Mouse (Mus musculus) spleen, postnatal 4 days (tissue): Measurements from ENCODE around the gene Fibcd1.

Experiments
- DNase-seq, 2 experiments: peaks; one replicate each; pipeline ENCODE4 v3.0.0; 2022; ENCODE audit warnings: low spot score in 2 of 2

Gene Fibcd1

GRCm38 (mm10) chr2:31845896-31846691 is at the start of gene Fibcd1:
Gene Fibcd1, minus strand, starts transcription at chr2:31846005.
- no peak for DNase-seq

- no peak for DNase-seq
Measured at GRCm38 (mm10) chr2:31894221-31894870, 48.5 kb upstream of the Fibcd1 start.

- no peak for DNase-seq
Measured at GRCm38 (mm10) chr2:31893110-31893669, 47.4 kb upstream of the Fibcd1 start.

GRCm38 (mm10) chr2:31891219-31891618 is 45.4 kb upstream of the Fibcd1 start:
- no peak for DNase-seq

GRCm38 (mm10) chr2:31888871-31889270 is 43.1 kb upstream of the Fibcd1 start:
- no peak for DNase-seq

GRCm38 (mm10) chr2:31887030-31887429 is 41.2 kb upstream of the Fibcd1 start, which contains the start of gene Lamc3:
Gene Lamc3, plus strand, starts transcription at chr2:31887291.
- peak; percentile 55 to 78 for DNase-seq

GRCm38 (mm10) chr2:31884806-31885205 is 39.0 kb upstream of the Fibcd1 start:
- peak in 1 of 2 experiments; percentile 38 for DNase-seq

- DNase-seq: no peak
Measured at GRCm38 (mm10) chr2:31883061-31883460, 37.3 kb upstream of the Fibcd1 start.

GRCm38 (mm10) chr2:31880868-31881267 is 35.1 kb upstream of the Fibcd1 start:
- peak; percentile 68 to 79 for DNase-seq

- no peak for DNase-seq
Measured at GRCm38 (mm10) chr2:31878610-31879009, 32.8 kb upstream of the Fibcd1 start.

- DNase-seq: no peak
Measured at GRCm38 (mm10) chr2:31876446-31876845, 30.6 kb upstream of the Fibcd1 start.

- no peak for DNase-seq
Measured at GRCm38 (mm10) chr2:31874290-31874855, 28.6 kb upstream of the Fibcd1 start.

GRCm38 (mm10) chr2:31870683-31871082 is 24.9 kb upstream of the Fibcd1 start:
- DNase-seq: no peak

- DNase-seq: no peak
Measured at GRCm38 (mm10) chr2:31869692-31870091, 23.9 kb upstream of the Fibcd1 start.

- no peak for DNase-seq
Measured at GRCm38 (mm10) chr2:31868538-31869164, 22.8 kb upstream of the Fibcd1 start.

- no peak for DNase-seq
Measured at GRCm38 (mm10) chr2:31867773-31868537, 22.1 kb upstream of the Fibcd1 start.

GRCm38 (mm10) chr2:31865794-31866193 is 20.0 kb upstream of the Fibcd1 start:
- DNase-seq: no peak

GRCm38 (mm10) chr2:31865322-31865721 is 19.5 kb upstream of the Fibcd1 start:
- DNase-seq: no peak

GRCm38 (mm10) chr2:31864891-31865290 is 19.1 kb upstream of the Fibcd1 start:
- no peak for DNase-seq

- DNase-seq: no peak
Measured at GRCm38 (mm10) chr2:31863766-31864165, 18.0 kb upstream of the Fibcd1 start.

- no peak for DNase-seq
Measured at GRCm38 (mm10) chr2:31862919-31863318, 17.1 kb upstream of the Fibcd1 start.
